13 mouse cellular contexts compared by ENCODE assay signal in the genomic region with DNA sequence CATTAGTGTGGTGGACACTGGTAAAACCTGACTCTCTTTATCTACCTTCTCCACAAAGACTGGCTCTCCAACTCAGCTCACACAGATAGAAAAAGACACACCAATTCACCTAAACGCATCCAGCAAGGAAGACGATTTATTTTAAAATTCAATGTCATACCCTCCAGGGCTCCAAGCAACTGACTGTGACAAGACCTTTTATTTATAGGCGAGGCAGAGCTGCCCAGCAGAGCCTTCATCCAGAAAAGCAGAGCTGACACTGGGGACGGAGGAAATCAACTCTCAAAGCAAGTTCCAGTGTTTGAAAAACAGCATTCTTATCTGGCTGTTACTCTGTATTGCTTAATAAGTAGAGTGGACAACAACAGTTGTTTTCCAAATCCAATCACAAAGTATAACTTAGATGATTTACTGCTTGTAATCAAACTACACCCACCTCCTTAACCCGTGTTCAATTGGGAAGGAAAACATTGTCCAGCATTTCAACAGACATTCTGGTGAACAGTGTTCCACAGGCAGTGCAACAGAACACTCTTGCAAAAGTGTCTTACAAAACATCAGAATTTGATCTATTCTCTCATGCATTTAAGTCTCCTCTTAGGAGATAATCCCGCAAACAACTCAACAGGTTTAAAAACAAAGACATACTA. TPM values are rescaled to one million over a fixed set of nuclear protein-coding genes. Genes with fewer than 3 reads are reported as not detected.
DNase-seq lines count a peak whose midpoint lies in the region; ATAC-seq lines count a peak whose summit lies in the region.
"Had no signal": no experiment of that assay in that cellular context is flagged by ENCODE, and none has a peak within 500 bp of the region (broad histone marks: within the 10 kb centered on the region; RNA-seq: fewer than 3 reads in every experiment).

No protein-coding gene starts in this region.

- ATAC-seq in heart, embryonic 11.5 days (replicated peaks; ENCODE audit: insufficient number of reproducible peaks, low FRiP score, low TSS enrichment) = no peak
- ATAC-seq in megakaryocyte, adult 5-6 weeks (ENCODE audit: poor library complexity, severe bottlenecking) = no peak
- ATAC-seq in limb, embryonic 13.5 days (ENCODE audit: low FRiP score, low read depth) = no peak
- ATAC-seq in frontal cortex, adult (ENCODE audit: low TSS enrichment) = no peak
- ATAC-seq: Patski had no signal

- H3K27ac ChIP-seq in heart, embryonic 11.5 days (ENCODE audit: low read depth, low read length) = no peak overlapping the region
- H3K27ac ChIP-seq in limb, embryonic 13.5 days = no peak overlapping the region

- peaks cover 23% of the 10 kb centered on the region for H3K4me1 ChIP-seq in heart, embryonic 11.5 days (ENCODE audit: control insufficient read depth, insufficient read depth, low read length)
- peaks cover 47% of the 10 kb centered on the region for H3K4me1 ChIP-seq in megakaryocyte, embryonic 14.5 days
- H3K4me1 ChIP-seq in limb, embryonic 13.5 days = peaks cover 23% of the 10 kb centered on the region

- WGBS in heart, embryonic 11.5 days (ENCODE audit: insufficient replicate concordance) = 63% methylated on average over 6 of the region's 6 CpGs
- 63% methylated on average over 6 of the region's 6 CpGs for WGBS in limb, embryonic 13.5 days

- no peaks in the 10 kb centered on the region for H3K9me3 ChIP-seq in heart, embryonic 11.5 days (replicated peaks; ENCODE audit: control insufficient read depth, low read length)
- H3K9me3 ChIP-seq in megakaryocyte, embryonic 14.5 days = no peaks in the 10 kb centered on the region
- no peaks in the 10 kb centered on the region for H3K9me3 ChIP-seq in limb, embryonic 13.5 days

- no peaks in the 10 kb centered on the region for H3K27me3 ChIP-seq in heart, embryonic 11.5 days (ENCODE audit: control insufficient read depth, insufficient read depth, low read length)
- H3K27me3 ChIP-seq in megakaryocyte, embryonic 14.5 days (replicated peaks) = no peaks in the 10 kb centered on the region
- no peaks in the 10 kb centered on the region for H3K27me3 ChIP-seq in limb, embryonic 13.5 days
- H3K27me3 ChIP-seq: Patski had no signal

- peak overlapping the region; percentile 6; the same call in 1 of the 2 replicates for H3K4me2 ChIP-seq in heart, embryonic 11.5 days
- peak overlapping the region; percentile 76 for H3K4me2 ChIP-seq in limb, embryonic 13.5 days (replicated peaks)

- peaks cover 2% of the 10 kb centered on the region; the same call in 1 of the 2 replicates for H3K36me3 ChIP-seq in heart, embryonic 11.5 days (ENCODE audit: control insufficient read depth, insufficient read depth, low read length)
- H3K36me3 ChIP-seq in megakaryocyte, embryonic 14.5 days (replicated peaks; ENCODE audit: low read length) = peaks cover 33% of the 10 kb centered on the region
- peaks cover 14% of the 10 kb centered on the region for H3K36me3 ChIP-seq in limb, embryonic 13.5 days

- H3K4me3 ChIP-seq in heart, embryonic 11.5 days (ENCODE audit: low read depth, low read length) = no peak overlapping the region
- peak overlapping the region; percentile 100 for H3K4me3 ChIP-seq in megakaryocyte, embryonic 14.5 days (replicated peaks)
- H3K4me3 ChIP-seq in limb, embryonic 13.5 days = no peak overlapping the region

- DNase-seq in heart, postnatal 4 days = no peak
- no peak for DNase-seq in embryo, embryonic 10 days (ENCODE audit: low spot score)
- no peak for DNase-seq in adrenal gland, postnatal 36 days
- DNase-seq: adrenal gland, postnatal 14 days; cerebellum, adult 2 months; lung, postnatal 4 days; thymus, adult 18-20 months had no signal

- H3K9ac ChIP-seq in heart, embryonic 11.5 days (ENCODE audit: low read depth, low read length) = no peak overlapping the region
- no peak overlapping the region; the same call in 1 of the 2 replicates for H3K9ac ChIP-seq in limb, embryonic 13.5 days

RNA-seq across cellular contexts. Expression of gene Wipi1, which starts 2.7 kb away (rescaled TPM):
- polyA plus RNA-seq in heart, embryonic 11.5 days (2014; fragmentation: Nextera tagmentation; extraction: Ambion mirVana) = 23.6 and 27.1 TPM in 2 replicates
- total RNA-seq in heart, postnatal 4 days (2021) = 10 to 100 TPM; 85.0 to 86.1 TPM
- polyA plus RNA-seq in megakaryocyte, embryonic 14.5 days (2012; ENCODE audit: insufficient read depth, low replicate concordance) = 21.3 and 44.1 TPM in 2 replicates
- 13.8 and 14.2 TPM in 2 replicates for total RNA-seq in megakaryocyte, adult 5-6 weeks (2015)
- total RNA-seq in megakaryocyte, adult 5-6 weeks (2017) = 7.6 and 10.0 TPM in 2 replicates
- 51.0 and 52.7 TPM in 2 replicates for polyA plus RNA-seq in limb, embryonic 13.5 days (2015; fragmentation: Nextera tagmentation; extraction: Ambion mirVana)
- 10 to 100 TPM; 26.8 to 56.0 TPM for total RNA-seq in adrenal gland, postnatal 36 days (2021)

RNA-seq across cellular contexts. Expression of gene Prkar1a, which starts 40.1 kb away (rescaled TPM):
- 435 and 522 TPM in 2 replicates for polyA plus RNA-seq in heart, embryonic 11.5 days (2014; fragmentation: Nextera tagmentation; extraction: Ambion mirVana)
- 100 to 1,000 TPM; 629 to 659 TPM for total RNA-seq in heart, postnatal 4 days (2021)
- polyA plus RNA-seq in megakaryocyte, embryonic 14.5 days (2012; ENCODE audit: insufficient read depth, low replicate concordance) = 69.4 and 141 TPM in 2 replicates
- total RNA-seq in megakaryocyte, adult 5-6 weeks (2015) = 96.1 and 98.1 TPM in 2 replicates
- 62.7 and 77.9 TPM in 2 replicates for total RNA-seq in megakaryocyte, adult 5-6 weeks (2017)
- polyA plus RNA-seq in limb, embryonic 13.5 days (2015; fragmentation: Nextera tagmentation; extraction: Ambion mirVana) = 346 and 360 TPM in 2 replicates
- total RNA-seq in adrenal gland, postnatal 36 days (2021) = 100 to 1,000 TPM; 421 to 431 TPM

Comparison
In these comparisons a context has a peak if more than half of its experiments do, and no peak if none do; other contexts are left out.
1. RNA of gene Prkar1a, which starts 40.1 kb away (total RNA-seq): 629 to 659 TPM in heart, postnatal 4 days and 421 to 431 TPM in adrenal gland, postnatal 36 days; 62.7 to 98.1 TPM in megakaryocyte, adult 5-6 weeks; every median in the first group is over 4 times any median in the second.